Mouse (Mus musculus) right cerebral cortex, postnatal 10 days (tissue): Measurements from ENCODE around the gene Scgb1c1.

ENCODE experiments used
- DNase-seq, 2 experiments: peaks; one replicate each; pipeline ENCODE4 v3.0.0; 2021; ENCODE audit warnings: low spot score in 2 of 2

The Scgb1c1 gene

GRCm38 (mm10) chr7:140844905-140845665, at the start of gene Scgb1c1:
Gene Scgb1c1, plus strand, starts transcription at chr7:140845547.
- peak; percentile 86 to 94 for DNase-seq

GRCm38 (mm10) chr7:140797619-140798018, 47.7 kb upstream of the Scgb1c1 start:
- no peak for DNase-seq

GRCm38 (mm10) chr7:140798212-140798611, 47.1 kb upstream of the Scgb1c1 start:
- no peak for DNase-seq

- DNase-seq: no peak
Observed at GRCm38 (mm10) chr7:140802629-140803028, 42.7 kb upstream of the Scgb1c1 start.

GRCm38 (mm10) chr7:140805704-140806103, 39.6 kb upstream of the Scgb1c1 start:
- DNase-seq: peak; percentile 48 to 49

GRCm38 (mm10) chr7:140810496-140810895, 34.9 kb upstream of the Scgb1c1 start:
- DNase-seq: no peak

- peak; percentile 69 to 73 for DNase-seq
Observed at GRCm38 (mm10) chr7:140811714-140812113, 33.6 kb upstream of the Scgb1c1 start.

GRCm38 (mm10) chr7:140812850-140813249, 32.5 kb upstream of the Scgb1c1 start:
- no peak for DNase-seq

- DNase-seq: peak in 1 of 2 experiments; percentile 39
Observed at GRCm38 (mm10) chr7:140820173-140820572, 25.2 kb upstream of the Scgb1c1 start.

- no peak for DNase-seq
Observed at GRCm38 (mm10) chr7:140821305-140821652, 24.1 kb upstream of the Scgb1c1 start.

GRCm38 (mm10) chr7:140821653-140822329, 23.6 kb upstream of the Scgb1c1 start, which contains the start of gene Zfp941:
Gene Zfp941, minus strand, starts transcription at chr7:140822178.
- DNase-seq: peak; percentile 82 to 89

- DNase-seq: no peak
Observed at GRCm38 (mm10) chr7:140822731-140823130, 22.6 kb upstream of the Scgb1c1 start.

GRCm38 (mm10) chr7:140828171-140828881, 17.0 kb upstream of the Scgb1c1 start:
- DNase-seq: peak; percentile 69 to 80

- no peak for DNase-seq
Observed at GRCm38 (mm10) chr7:140831447-140831846, 13.9 kb upstream of the Scgb1c1 start.

GRCm38 (mm10) chr7:140833341-140833740, 12.0 kb upstream of the Scgb1c1 start:
- DNase-seq: peak in 1 of 2 experiments; percentile 17

GRCm38 (mm10) chr7:140834968-140835757, 10.2 kb upstream of the Scgb1c1 start, which contains the start of gene Urah:
Gene Urah, plus strand, starts transcription at chr7:140835018.
- peak in 1 of 2 experiments; percentile 24 for DNase-seq

- DNase-seq: no peak
Observed at GRCm38 (mm10) chr7:140835758-140836087, 9.6 kb upstream of the Scgb1c1 start.

- peak; percentile 59 to 82 for DNase-seq
Observed at GRCm38 (mm10) chr7:140836243-140837115, 8.9 kb upstream of the Scgb1c1 start.

- DNase-seq: peak in 1 of 2 experiments; percentile 22
Observed at GRCm38 (mm10) chr7:140839556-140839955, 5.8 kb upstream of the Scgb1c1 start.
